Mouse (Mus musculus) gastrocnemius, adult 18-20 months (tissue): Measurements from ENCODE around the gene Ehbp1l1. TPM values are rescaled to one million over a fixed set of nuclear protein-coding genes. Genes with fewer than 3 reads are reported as not detected.

Source experiments
- DNase-seq: peaks from one replicate; pipeline ENCODE4 v3.0.0; 2021; ENCODE audit warnings: low spot score
- long read RNA-seq, 2 experiments: library from polyadenylated mRNA; stranded (forward); transcript quantifications; one replicate each; pipeline ENCODE4 v2.0.0; 2021
- total RNA-seq, 2 experiments: library from RNA; stranded (reverse); gene quantifications; 2 replicates each; pipeline ENCODE4 v1.2.3; 2021

Gene Ehbp1l1
- total RNA-seq: 100 to 1,000 TPM; 210 to 241 TPM
- long read RNA-seq, experiment 1, full-length matches to known transcripts: 112 of 509 reads
- long read RNA-seq, experiment 1, partial matches to known transcripts: 286 of 509 reads
- long read RNA-seq, experiment 1, other reads (novel, unspliced or antisense): 111 of 509 reads
- long read RNA-seq, experiment 2, full-length matches to known transcripts: 64 of 358 reads
- long read RNA-seq, experiment 2, partial matches to known transcripts: 255 of 358 reads
- long read RNA-seq, experiment 2, other reads (novel, unspliced or antisense): 39 of 358 reads

DNA sequence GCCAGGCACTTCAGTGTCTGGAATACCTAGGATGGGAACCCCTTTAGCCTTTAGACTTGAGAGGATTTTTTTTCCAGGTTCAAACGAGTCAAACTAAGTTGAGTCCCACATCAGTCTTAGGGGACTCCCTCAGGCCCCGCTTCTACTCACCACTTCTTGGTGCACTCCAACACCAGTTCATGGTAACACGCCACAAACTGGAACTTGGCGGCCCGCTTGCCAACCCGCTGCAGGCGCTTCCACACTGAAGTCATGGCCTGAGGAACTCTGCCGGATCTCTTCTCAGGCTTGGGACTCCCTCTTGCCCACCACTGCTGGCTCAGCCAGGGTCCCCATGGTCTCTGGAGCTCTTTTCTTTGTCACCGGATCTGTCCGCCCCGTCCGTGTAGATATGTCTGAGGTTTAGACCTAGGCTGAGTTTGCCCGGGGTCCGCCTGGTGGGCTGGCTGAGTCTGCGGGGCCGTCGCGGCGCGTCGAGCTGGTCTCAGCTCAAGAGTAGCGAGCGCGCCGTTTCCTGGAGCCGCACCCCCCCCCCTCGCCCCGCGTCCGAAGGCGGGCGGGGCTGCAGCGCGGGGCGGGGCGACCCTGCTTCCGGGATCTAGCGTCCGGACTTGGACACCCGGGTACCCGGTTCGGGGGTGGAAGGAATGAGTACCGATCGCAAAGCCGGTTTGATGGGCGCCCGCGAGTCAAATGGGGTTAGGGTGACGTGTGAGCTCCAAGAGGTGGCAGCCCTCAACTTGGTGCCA is at the start of gene Ehbp1l1:
Gene Ehbp1l1 (minus strand): TSS at position 551 of the 749 bp plus-strand sequence.
- peak; percentile 77 for DNase-seq

DNA sequence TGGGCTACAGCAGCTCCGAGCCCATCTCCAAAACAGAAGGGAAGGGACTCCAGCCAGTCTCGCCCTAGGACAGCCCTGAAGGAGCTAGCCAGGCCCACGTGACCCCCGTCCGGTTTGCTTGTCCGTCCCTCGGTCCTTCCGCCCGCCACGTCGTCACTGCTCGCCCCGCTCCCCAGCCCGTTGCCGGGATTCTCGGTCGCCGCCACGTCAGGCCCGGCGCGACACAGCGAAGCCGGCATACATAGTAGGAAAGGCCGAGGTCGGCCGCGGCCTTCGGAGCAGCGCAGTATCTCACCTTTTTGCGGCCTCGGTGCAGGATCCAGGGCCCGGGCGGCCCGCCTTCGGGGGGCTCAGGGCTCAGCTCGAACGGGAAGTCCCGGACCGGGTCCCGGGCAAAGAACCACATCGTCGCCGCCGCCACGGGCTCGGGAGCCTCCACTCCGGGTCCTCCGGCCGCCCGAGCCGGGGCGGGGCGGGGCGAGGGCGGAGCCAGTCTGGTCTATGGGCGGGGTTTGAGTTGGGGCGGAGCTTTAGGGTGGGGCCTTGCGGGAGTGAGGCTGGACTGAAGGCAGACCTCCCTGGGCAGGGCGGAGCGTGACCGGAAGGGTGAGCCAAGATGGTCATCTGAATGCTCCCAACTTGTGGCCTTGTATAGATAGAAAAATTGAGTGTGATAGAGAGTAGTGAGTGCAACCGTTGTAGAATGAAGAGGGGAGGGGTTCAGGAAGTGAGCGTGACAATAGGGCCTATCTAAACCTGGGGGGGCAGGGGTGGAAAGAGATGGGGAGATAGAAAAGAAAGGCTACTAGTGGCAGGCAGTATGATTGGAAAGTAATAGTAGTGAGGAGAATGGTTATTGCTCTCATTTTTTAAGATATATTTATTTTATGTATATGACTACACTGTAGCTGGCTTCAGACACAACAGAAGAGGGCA is 45.1 kb upstream of the Ehbp1l1 start, which contains the start of gene Scyl1:
Gene Scyl1 (minus strand): TSS at position 495 of the 936 bp plus-strand sequence.
- peak; percentile 98 for DNase-seq

DNA sequence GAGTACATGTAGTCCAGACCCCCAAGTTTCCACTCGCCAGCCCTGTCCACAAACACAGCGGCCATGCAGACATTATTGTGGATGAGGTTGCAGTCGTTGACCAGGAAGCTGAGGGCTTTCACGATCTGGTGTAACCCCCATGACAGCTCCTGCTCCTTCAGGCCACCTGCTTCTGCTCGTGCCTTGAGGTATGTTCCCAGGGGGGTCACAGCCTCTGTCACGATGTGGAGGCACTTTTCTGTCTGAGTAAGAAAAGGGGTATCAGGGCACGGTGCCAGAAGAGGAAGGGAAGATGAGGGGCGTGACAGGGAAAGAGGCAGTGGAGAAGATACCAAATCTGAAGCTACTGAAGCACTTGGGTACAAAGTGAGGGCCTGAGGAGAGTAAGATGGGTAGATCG is 44.2 kb upstream of the Ehbp1l1 start:
- no peak for DNase-seq

DNA sequence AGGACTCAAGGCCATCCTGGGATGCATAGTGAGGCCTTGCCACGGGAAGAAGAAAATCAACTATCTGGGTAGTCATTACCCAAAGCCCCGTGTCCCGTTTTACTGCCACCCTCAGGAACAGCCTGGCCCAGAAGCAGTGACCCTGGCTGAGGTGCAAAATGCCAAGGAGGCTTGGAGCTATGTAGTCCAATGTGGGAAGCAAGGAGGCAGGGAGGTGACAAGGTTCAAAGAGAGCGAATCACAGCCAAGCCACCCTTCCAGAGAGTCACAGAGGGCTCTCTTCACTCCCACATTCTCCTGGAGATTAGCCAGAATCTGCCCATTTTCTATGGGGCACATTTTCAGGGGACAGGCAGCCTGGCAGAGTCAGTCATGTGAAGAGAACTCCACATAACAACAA is 41.2 kb upstream of the Ehbp1l1 start:
- no peak for DNase-seq

DNA sequence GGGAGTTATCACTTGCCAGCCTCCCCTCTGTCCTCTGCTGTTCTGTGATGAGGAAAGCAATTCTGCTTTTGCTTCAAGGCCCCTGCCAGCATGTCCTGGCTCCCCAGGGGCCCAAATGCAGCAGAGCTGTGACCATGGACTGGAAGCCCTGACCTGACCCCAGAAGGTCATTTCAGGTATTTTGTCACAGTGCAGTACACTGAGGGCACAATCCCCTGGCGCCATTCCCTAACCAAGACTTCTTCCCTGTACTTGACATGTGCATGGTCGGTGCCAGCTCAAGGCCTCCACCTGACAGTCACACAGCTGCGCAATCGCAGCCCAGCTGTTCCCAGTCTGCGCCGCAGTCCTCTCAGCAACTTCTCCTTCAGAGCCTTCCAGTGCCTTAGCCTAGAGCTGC is 37.0 kb upstream of the Ehbp1l1 start:
- DNase-seq: no peak

DNA sequence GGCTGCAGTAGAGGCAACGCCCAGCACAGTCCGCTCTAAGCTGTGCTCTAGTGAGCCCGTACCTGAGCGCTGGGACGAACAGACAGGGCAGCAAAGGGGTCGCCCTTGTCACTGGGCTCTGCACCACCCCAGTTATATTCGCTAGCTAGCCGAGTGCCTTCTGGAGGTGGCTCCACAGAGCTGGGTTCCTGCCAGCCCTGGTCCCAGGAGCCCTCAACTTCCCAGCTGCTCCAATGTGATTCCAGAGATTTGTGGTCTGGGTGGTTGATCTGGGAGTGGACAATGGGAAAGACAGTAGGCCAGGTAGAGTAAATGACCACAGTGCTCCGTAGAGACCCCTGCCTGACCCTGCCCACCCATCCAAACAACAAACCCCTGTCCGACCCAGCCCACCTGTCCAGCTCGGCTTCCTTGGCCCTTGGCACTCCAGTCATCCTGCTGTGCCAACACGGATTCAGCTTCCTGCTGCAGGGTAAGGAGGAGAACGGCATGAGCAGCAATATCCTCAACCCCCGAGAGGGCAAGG is 32.8 kb upstream of the Ehbp1l1 start:
- no peak for DNase-seq

DNA sequence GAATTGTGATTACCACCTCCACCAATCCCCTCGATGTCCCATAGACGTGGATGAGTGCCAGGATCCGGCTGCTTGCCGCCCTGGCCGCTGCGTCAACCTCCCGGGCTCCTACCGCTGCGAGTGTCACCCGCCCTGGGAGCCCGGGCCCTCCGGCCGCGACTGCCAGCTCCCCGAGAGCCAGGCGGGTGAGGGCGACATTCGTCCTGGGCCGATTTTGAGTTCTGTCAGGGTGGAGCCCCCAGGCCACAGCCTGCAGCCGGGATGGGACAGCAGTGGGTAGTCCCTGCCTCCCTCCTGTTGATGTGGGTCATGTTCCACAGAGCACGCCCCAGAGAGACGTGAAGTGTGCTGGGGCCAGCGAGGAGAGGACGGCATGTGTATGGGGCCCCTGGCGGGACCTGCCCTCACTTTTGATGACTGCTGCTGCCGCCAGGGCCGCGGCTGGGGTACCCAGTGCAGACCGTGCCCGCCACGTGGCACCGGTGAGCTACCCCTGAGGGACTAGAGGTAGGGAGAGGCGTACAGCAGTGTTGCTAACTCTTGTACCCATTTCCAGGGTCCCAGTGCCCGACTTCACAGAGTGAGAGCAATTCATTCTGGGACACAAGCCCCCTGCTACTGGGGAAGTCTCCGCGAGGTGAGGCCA is 31.0 kb upstream of the Ehbp1l1 start:
- no peak for DNase-seq

DNA sequence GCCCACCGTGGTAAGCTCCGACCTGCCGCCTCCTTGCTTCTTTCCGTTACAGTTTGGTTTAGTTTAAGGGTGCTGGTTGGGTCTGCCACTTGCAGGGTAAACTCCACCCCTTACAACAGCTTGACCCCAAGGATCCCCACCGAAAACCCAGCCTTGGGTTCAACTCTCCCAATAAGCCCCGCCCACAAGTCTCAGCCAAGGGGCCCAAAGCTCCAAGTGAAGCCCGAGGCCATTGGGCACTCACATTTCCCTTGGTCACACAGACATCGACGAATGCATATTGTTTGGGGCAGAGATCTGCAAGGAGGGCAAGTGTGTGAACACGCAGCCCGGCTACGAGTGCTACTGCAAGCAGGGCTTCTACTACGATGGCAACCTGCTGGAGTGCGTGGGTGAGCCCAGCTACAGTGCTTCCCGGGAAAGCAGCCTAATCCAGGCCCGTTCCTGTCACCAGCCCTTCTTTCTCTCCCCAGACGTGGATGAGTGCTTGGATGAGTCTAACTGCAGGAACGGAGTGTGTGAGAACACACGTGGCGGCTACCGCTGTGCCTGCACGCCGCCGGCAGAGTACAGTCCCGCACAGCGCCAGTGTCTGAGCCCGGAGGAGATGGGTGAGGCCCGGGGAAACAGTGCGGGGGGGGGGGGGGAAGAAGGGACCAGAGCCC is 30.3 kb upstream of the Ehbp1l1 start:
- no peak for DNase-seq

DNA sequence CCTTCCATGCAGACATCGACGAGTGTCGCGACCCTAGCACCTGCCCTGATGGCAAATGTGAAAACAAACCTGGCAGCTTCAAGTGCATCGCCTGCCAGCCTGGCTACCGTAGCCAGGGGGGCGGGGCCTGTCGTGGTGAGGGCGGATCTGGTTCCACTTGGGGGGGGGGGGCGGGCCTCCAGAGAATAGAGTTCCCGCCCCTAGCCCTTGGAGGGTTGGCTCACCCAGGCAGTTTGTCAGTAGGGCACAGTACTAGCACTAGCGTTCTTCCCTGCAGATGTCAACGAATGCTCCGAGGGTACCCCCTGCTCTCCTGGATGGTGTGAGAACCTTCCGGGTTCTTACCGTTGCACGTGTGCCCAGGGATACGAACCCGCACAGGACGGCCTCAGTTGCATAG is 25.6 kb upstream of the Ehbp1l1 start:
- DNase-seq: peak; percentile 42

DNA sequence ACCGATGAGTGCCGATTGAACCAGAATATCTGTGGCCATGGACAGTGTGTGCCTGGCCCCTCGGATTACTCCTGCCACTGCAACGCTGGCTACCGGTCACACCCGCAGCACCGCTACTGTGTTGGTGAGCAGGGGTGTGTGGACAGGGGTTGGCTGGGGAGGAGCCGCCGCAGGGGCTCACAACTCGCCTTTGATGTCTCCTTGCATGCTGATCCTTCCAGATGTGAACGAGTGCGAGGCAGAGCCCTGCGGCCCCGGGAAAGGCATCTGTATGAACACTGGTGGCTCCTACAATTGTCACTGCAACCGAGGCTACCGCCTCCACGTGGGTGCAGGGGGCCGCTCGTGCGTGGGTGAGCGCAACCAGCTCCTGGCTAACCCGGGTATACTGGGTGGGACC is 24.8 kb upstream of the Ehbp1l1 start:
- DNase-seq: no peak

DNA sequence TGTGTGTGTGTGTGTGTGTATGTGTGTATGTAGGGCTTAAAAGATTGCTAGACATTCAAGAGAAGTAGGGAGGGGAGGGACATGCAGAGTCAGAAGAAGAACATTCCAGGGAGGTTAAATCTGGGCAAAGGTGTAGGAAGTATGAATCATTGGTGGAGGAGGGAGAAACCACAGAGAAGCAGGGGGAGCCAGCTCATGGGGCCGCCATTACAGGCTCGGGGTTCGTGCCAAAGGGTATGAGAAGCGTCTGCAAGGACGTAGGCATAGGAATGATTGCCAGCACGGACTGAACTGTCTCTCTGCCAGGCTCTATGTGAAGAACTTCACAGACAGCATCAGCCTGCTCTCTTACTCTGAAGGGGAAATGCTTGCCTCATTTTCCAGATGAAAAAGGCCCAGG is 23.4 kb upstream of the Ehbp1l1 start:
- no peak for DNase-seq

DNA sequence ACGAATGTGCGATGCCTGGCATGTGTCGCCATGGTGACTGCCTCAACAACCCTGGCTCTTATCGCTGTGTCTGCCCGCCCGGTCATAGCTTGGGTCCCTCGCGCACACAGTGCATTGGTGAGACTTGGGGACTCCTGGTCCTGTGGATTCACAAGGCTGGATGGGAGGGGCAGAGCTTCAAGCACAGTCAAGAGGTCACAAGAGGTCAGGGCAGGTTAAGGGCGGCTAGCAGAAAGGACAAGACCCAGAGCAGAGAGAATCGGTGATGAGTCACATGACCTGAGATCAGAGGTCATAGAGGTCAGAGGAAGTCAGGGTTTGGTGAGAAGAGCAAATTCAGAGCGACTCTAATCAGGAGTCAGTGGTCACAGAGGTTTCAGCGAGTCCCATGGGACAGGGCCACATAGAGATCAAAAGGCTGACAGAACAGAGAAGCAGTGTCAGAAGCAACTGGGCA is 20.8 kb upstream of the Ehbp1l1 start:
- no peak for DNase-seq

DNA sequence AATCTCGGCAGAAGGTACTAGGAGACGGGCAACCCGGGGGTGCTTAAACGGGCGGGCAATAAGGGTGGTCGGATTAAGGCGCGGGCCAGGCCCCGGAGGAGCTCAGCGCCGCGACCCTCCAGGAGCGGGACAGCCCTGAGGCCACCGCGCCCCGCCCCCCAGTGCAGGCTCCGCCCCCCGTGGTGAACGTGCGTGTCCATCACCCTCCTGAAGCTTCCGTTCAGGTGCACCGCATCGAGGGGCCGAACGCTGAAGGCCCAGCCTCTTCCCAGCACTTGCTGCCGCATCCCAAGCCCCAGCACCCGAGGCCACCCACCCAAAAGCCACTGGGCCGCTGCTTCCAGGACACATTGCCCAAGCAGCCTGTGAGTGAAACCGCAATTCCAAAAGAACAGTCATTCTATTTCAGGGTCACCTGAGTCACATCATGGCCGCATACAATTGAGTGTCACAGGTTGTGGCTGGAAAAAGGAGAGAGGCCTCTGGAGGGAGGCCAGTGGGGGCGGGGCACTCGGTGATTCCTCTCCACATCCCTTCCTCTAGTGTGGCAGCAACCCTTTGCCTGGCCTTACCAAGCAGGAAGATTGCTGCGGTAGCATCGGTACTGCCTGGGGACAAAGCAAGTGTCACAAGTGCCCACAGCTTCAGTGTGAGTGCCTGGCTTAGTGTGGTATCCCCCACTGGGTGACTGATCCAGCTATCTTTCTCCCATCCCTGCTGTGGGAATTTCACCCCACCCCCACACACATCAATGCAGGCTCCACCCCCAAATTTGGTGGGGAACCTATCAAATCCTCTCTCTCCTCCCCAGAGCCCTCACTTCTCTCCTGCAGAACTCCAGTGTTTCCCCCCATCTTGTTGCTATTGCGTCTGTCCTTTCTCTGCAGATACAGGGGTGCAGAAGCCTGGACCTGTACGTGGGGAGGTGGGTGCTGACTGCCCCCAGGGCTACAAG is 19.9 kb upstream of the Ehbp1l1 start:
- no peak for DNase-seq

DNA sequence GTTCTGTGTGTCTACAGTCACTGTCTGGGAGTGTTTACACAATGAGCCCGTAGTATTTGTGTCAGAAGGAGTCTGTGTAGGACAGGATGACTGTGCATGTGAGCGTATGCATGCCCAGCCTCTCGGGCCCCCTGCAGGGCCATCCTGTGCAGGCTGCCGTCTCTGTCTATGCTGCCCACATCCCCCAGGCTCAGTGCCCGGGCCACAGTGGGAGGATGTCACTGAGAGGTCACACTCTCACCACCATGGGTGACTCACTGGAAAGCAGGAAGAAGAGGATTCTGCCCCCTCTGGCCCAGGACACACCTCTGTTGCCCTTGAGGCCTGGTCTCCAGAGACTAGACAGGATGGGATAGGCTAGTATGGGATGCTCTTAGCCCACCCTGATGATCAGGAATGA is 17.5 kb upstream of the Ehbp1l1 start:
- DNase-seq: no peak

DNA sequence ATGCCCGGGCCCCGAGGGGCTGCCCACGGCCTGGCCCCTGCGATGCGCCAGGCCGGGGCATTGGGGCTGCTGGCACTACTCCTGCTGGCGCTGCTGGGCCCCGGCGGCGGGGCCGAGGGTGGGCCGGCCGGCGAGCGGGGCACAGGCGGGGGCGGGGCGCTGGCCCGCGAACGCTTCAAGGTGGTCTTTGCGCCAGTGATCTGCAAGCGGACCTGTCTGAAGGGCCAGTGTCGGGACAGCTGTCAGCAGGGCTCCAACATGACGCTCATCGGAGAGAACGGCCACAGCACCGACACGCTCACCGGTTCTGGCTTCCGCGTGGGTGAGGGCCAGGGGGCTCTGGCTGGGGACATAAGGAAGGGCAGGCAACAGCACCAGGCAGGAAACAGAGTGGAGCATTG is 16.1 kb upstream of the Ehbp1l1 start:
- DNase-seq: no peak

DNA sequence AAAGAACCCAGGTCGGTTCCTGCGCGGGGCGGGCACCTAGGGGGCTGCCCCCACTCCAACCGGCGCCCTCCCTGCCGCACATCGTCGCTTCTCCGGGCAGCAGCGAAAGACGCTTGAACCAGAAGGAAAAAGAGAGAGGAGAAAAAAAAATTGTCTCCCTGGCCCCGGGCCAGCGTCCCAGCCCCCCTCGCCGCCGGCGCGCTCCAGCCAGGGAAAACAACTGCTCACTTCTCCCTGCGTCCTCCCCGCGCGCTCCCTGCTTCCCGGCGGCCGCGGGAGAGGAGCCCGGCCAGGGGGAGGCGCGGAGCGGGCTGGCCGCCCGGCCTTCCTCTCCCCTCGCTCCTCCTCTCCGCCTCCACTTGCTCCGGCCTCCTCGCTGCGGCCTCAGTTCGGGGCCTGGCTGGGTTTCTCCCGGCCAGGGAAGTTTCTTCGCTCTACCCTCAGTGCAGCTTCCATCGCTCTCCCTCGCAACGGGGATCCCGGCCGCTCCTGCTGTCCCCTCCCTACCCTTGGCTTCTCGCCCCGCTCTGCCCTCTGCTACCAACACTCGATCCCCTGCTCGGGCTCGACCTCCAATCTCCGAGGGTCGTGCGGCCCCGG is 15.6 kb upstream of the Ehbp1l1 start:
- DNase-seq: peak; percentile 83

DNA sequence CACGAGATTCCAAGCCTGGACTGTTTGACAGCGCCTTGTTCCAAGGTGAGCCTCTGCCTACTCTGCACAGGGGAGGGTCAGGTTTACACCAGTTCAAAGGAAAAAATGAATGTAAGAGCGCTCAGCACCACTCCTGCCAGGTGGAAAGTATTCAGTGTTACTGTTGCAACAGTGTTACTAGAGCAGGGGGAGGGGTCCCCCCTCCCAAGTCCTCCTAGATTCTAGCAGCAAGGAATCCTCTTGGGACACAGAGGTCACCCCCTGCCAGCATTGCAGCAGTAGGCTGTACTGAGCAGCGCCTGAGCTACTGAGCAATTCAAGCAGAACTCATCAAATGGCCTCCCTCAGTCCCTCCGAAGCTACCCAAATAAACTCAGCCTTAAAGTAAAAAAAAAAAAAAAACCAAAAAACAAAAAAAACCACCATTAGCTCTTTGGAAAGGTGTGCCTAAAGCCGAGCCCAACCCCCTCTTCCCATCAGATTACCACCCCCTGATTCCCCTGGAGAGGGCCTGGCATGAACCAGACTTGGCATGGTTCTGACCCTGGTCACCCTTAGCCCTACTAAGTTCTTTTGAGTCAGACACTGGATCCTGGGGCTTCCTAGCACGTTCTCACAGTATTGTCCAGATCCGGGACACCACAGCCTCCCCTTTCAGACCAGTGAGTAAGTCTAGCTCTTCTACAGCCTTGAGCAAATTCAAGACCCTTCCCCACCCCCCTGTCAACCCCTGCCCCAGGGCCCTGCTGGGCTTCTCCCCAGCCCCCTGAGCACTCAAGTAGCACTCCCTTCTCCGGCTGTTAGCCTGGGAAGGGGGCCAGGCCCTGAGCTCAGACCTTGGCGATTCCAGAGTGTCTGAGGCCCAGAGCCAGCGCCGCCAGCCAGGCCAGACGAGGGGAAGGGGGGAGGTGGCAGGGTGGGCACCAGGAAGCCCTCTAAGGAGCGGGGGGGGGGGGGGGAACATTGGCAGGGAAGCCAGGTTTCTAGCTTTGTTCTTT is 14.5 kb upstream of the Ehbp1l1 start, which contains the start of gene Ltbp3:
Gene Ltbp3 (plus strand): TSS at position 585 of the 998 bp plus-strand sequence.
- DNase-seq: peak; percentile 87

DNA sequence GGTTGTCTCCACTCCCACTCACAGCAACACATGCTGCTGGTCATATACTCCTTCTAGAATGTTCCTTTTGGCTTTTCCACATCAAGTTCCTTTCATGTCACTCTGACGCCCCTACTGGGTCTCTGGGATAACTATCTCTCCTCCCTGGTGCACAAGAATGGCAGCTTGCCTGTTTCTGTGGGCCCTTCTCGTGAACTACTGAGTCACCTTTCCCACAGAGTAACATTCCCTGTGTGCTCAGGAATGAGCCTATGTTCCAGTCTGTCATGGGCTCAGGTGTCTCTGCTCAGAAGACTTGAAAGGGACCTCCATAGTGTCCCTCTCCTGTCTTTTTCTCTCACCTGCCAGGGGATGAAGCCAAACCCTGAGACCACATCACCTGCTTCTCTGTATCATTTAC is 13.3 kb upstream of the Ehbp1l1 start:
- DNase-seq: no peak
